Mouse (Mus musculus): ENCODE measurements at regions not wholly inside any gene's neighbourhood (a gene's known extent, or its start where the extent isn't known, plus 50 kb on each side); places are given as distances from the start of the nearest gene placed in this dataset.

DNA sequence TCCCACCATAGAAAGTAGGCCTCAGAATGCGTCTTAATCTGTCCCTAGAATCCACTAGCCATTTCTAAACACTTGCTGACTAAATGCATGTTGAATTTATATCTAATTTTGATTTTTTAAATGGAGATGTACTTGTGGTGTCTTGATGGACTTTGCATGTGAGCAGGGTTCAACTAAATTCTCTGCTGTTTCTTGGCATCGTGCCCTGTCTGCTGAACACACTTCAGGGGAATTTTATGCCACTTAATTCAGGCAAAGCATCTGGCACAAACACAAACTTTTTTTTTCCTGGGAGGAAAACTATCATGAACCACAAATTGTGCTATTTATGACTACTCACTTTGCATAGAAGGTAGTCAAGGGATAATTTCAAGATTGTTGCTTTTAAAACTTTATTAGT, 87.7 kb downstream of the Stc2 start:
- DNase-seq, result no peak

DNA sequence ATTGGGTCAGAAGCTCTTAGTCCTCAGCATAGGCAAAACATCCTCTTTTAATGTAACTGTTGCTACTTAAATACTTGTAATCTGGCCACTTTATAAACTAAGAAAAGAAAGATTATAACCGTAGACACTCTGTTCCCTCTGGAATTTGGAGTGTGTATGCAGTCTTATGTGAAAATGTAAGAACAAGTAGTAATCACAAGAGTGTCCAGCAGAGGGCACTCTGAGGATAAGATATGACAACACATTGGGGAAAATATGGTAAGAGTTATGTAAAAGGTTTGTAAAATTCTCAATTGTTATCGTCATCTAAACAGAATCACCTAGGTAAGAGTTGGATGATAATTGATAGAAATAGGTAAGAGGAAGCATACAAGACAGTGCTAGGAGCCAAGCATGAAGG, 66.2 kb upstream of the Gm17332 start:
- peak; percentile 59 for DNase-seq

Measured in cerebellum, adult 11 months (tissue).